Comparison of ENCODE assay signal across 8 mouse cellular contexts in genomic region chr9:61372976-61373633, GRCm38 (mm10). TPM values are rescaled to one million over a fixed set of nuclear protein-coding genes. Genes with fewer than 3 reads are reported as not detected.
DNase-seq lines count a peak whose midpoint lies in the region; ATAC-seq lines count a peak whose summit lies in the region.

No protein-coding gene starts in this region.

- H3K27me3 ChIP-seq in embryonic facial prominence, embryonic 13.5 days, result no peaks in the 10 kb centered on the region
- no peaks in the 10 kb centered on the region for H3K27me3 ChIP-seq in limb, embryonic 15.5 days
- no peaks in the 10 kb centered on the region for H3K27me3 ChIP-seq in neural tube, embryonic 12.5 days (replicated peaks)

- peak overlapping the region; percentile 99 for H3K9ac ChIP-seq in embryonic facial prominence, embryonic 13.5 days
- peak overlapping the region; percentile 98 for H3K9ac ChIP-seq in limb, embryonic 15.5 days
- H3K9ac ChIP-seq in neural tube, embryonic 12.5 days, result peak overlapping the region; percentile 98

- DNase-seq in kidney, adult 11 months, result peak; percentile 50
- no peak for DNase-seq in kidney, adult 8-10 months
- peak; percentile 56 for DNase-seq in adipocyte (ENCODE audit: low spot score)
- peak; percentile 48 to 70 for DNase-seq in heart, postnatal 36 days
- DNase-seq in thymus, postnatal 10 days (ENCODE audit: low spot score in 2 of 2), result peak; percentile 53 to 60

- peak overlapping the region; percentile 94 for H3K4me2 ChIP-seq in embryonic facial prominence, embryonic 13.5 days
- peak overlapping the region; percentile 65 for H3K4me2 ChIP-seq in limb, embryonic 15.5 days
- peak overlapping the region; percentile 93 for H3K4me2 ChIP-seq in neural tube, embryonic 12.5 days (replicated peaks)

- H3K4me1 ChIP-seq in embryonic facial prominence, embryonic 13.5 days, result peaks cover 67% of the 10 kb centered on the region
- H3K4me1 ChIP-seq in limb, embryonic 15.5 days, result peaks cover 59% of the 10 kb centered on the region
- peaks cover 64% of the 10 kb centered on the region for H3K4me1 ChIP-seq in neural tube, embryonic 12.5 days

- intact Hi-C loops in heart, postnatal 36 days (cut with DNase I), result loop anchor here (2.0 to 5.0 kb wide), 4 partner anchors 158 to 341 kb away; no protein-coding TSS in a partner anchor

- H3K4me3 ChIP-seq in embryonic facial prominence, embryonic 13.5 days, result peak overlapping the region; percentile 76
- peak overlapping the region; percentile 89 for H3K4me3 ChIP-seq in limb, embryonic 15.5 days
- peak overlapping the region; percentile 89 for H3K4me3 ChIP-seq in neural tube, embryonic 12.5 days

- peaks cover 13% of the 10 kb centered on the region; the same call in 1 of the 2 replicates for H3K36me3 ChIP-seq in embryonic facial prominence, embryonic 13.5 days
- H3K36me3 ChIP-seq in limb, embryonic 15.5 days, result peaks cover 8% of the 10 kb centered on the region; the same call in 1 of the 2 replicates
- peaks cover 11% of the 10 kb centered on the region; the same call in 1 of the 2 replicates for H3K36me3 ChIP-seq in neural tube, embryonic 12.5 days

- H3K9me3 ChIP-seq in embryonic facial prominence, embryonic 13.5 days, result no peaks in the 10 kb centered on the region
- no peaks in the 10 kb centered on the region for H3K9me3 ChIP-seq in limb, embryonic 15.5 days
- no peaks in the 10 kb centered on the region for H3K9me3 ChIP-seq in neural tube, embryonic 12.5 days

- under 1% methylated on average over 62 of the region's 66 CpGs for WGBS in embryonic facial prominence, embryonic 13.5 days
- WGBS in limb, embryonic 15.5 days, result under 1% methylated on average over 63 of the region's 66 CpGs
- WGBS in neural tube, embryonic 12.5 days, result 1% methylated on average over 66 of the region's 66 CpGs

- peak overlapping the region; percentile 96 for H3K27ac ChIP-seq in embryonic facial prominence, embryonic 13.5 days
- H3K27ac ChIP-seq in limb, embryonic 15.5 days, result peak overlapping the region; percentile 96
- peak overlapping the region; percentile 91 for H3K27ac ChIP-seq in neural tube, embryonic 12.5 days

- ATAC-seq in embryonic facial prominence, embryonic 13.5 days (ENCODE audit: insufficient number of reproducible peaks, insufficient read depth, low FRiP score, low TSS enrichment, low read depth), result no peak
- ATAC-seq in limb, embryonic 15.5 days (ENCODE audit: insufficient number of reproducible peaks, low FRiP score, low TSS enrichment, low read depth), result no peak
- no peak for ATAC-seq in neural tube, embryonic 12.5 days (ENCODE audit: low FRiP score, low read depth)

RNA-seq across cellular contexts. Expression of gene Tle3, which starts 0.9 kb away (rescaled TPM):
- polyA plus RNA-seq in embryonic facial prominence, embryonic 13.5 days (2015; fragmentation: Nextera tagmentation; extraction: Ambion mirVana), result 38.9 and 39.5 TPM in 2 replicates
- 10 to 100 TPM; 16.8 to 16.9 TPM for total RNA-seq in heart, postnatal 36 days (2021)
- polyA plus RNA-seq in limb, embryonic 15.5 days (2015; fragmentation: Nextera tagmentation; extraction: Ambion mirVana), result 38.0 and 42.9 TPM in 2 replicates
- 55.5 and 58.7 TPM in 2 replicates for polyA plus RNA-seq in neural tube, embryonic 12.5 days (2016; fragmentation: Nextera tagmentation; extraction: Ambion mirVana)

Comparison
In these comparisons a context has a peak if more than half of its experiments do, and no peak if none do; other contexts are left out.
1. DNase-seq: peak in kidney, adult 11 months (single experiment), adipocyte (single experiment), heart, postnatal 36 days (2 of 2) and thymus, postnatal 10 days (2 of 2); none in kidney, adult 8-10 months (0 of 2).
2. Peak in every context shown above with its lines, with median percentiles within 50 percentile points of each other: H3K27ac ChIP-seq, H3K4me2 ChIP-seq, H3K4me3 ChIP-seq and H3K9ac ChIP-seq.